Mouse (Mus musculus): Measurements from ENCODE around the gene AW011738. TPM values are rescaled to one million over a fixed set of nuclear protein-coding genes. Genes with fewer than 3 reads are reported as not detected.

Gene AW011738
- total RNA-seq, 4 experiments from 2014 or later: 5.9 to 7.5 (median 7.0) TPM

- DNase-seq (ENCODE audit: low spot score in 2 of 2): no peak
These were observed 33.7 kb downstream of the AW011738 start for GRCm38 (mm10) chr4:156236651-156237447.

- no peak for DNase-seq (ENCODE audit: low spot score in 2 of 2)
These were observed 46.5 kb downstream of the AW011738 start for GRCm38 (mm10) chr4:156249567-156249966.

- DNase-seq (ENCODE audit: low spot score in 2 of 2): no peak
These were observed 48.0 kb downstream of the AW011738 start for GRCm38 (mm10) chr4:156251081-156251480.

GRCm38 (mm10) chr4:156252140-156252539 lies 49.0 kb downstream of the AW011738 start:
- DNase-seq (ENCODE audit: low spot score in 2 of 2): no peak

GRCm38 (mm10) chr4:156252619-156253018 lies 49.5 kb downstream of the AW011738 start:
- DNase-seq (ENCODE audit: low spot score in 2 of 2): no peak

- no peak for DNase-seq (ENCODE audit: low spot score in 2 of 2)
These were observed 49.9 kb downstream of the AW011738 start for GRCm38 (mm10) chr4:156253043-156253442.

GRCm38 (mm10) chr4:156254361-156255077 lies 51.4 kb downstream of the AW011738 start:
- DNase-seq (ENCODE audit: low spot score in 2 of 2): no peak

Small RNA genes within 50 kb of the gene (microRNA-seq; reads per million reads assigned to microRNA genes)
- gene Mir7658: 1.7 to 3.3 reads per million in 2 experiments

Other genes with a start within 250 kb of the AW011738 start
- 10 to 100 TPM; 16.0 to 26.1 (median 23.8) TPM for gene C1qtnf12, start 241.0 kb upstream of the AW011738 start, total RNA-seq (2022)
- 10 to 100 TPM in 2 of 4 experiments, 1 to 10 TPM in 2; 9.3 to 12.6 (median 10.5) TPM for gene B3galt6, start 210.7 kb upstream of the AW011738 start, total RNA-seq (2022)
- 100 to 1,000 TPM; 206 to 235 (median 221) TPM for gene Sdf4, start 210.4 kb upstream of the AW011738 start, total RNA-seq (2022)
- 1 to 10 TPM in 3 of 4 experiments, under 1 TPM in 1; 0.91 to 3.5 (median 1.5) TPM for gene Tnfrsf4, start 189.5 kb upstream of the AW011738 start, total RNA-seq (2022)
- not detected for gene Tnfrsf18, start 177.1 kb upstream of the AW011738 start, total RNA-seq (2022)
- under 1 TPM; 0.30 to 0.64 (median 0.44) TPM for gene Ttll10, start 143.9 kb upstream of the AW011738 start, total RNA-seq (2022)
- 10 to 100 TPM; 28.4 to 30.7 (median 29.0) TPM for gene 9430015G10Rik, start 93.3 kb upstream of the AW011738 start, total RNA-seq (2022)
- gene Rnf223, start 72.8 kb upstream of the AW011738 start, total RNA-seq (2022): under 1 TPM; 0.49 to 0.72 (median 0.60) TPM
- 100 to 1,000 TPM; 117 to 126 (median 122) TPM for gene Agrn, start 5.8 kb upstream of the AW011738 start, total RNA-seq (2022)
- 1 to 10 TPM; 1.2 to 3.3 (median 2.4) TPM for gene Isg15, start 2.5 kb upstream of the AW011738 start, total RNA-seq (2022)
- gene Perm1, start 12.6 kb downstream of the AW011738 start, total RNA-seq (2022): under 1 TPM; 0.34 to 0.59 (median 0.51) TPM
- 10 to 100 TPM; 33.2 to 40.5 (median 38.6) TPM for gene Plekhn1, start 31.6 kb downstream of the AW011738 start, total RNA-seq (2022)
- gene Noc2l, start 32.7 kb downstream of the AW011738 start, total RNA-seq (2022): 10 to 100 TPM; 64.5 to 70.3 (median 68.1) TPM
- 1 to 10 TPM; 4.7 to 8.3 (median 7.7) TPM for gene Samd11, start 52.4 kb downstream of the AW011738 start, total RNA-seq (2022)
- gene Vmn2r-ps159, start 127.8 kb downstream of the AW011738 start, total RNA-seq (2022): not detected

Data from left cerebral cortex, adult 8-10 months (tissue).